Mouse (Mus musculus): ENCODE measurements at regions not wholly inside any gene's neighbourhood (a gene's known extent, or its start where the extent isn't known, plus 50 kb on each side); places are given as distances from the start of the nearest gene placed in this dataset.

GRCm38 (mm10) chr3:40254376-40254775 is 276.7 kb upstream of the Intu start:
- Histone ChIP-seq H3K4me1 (replicated peaks; ENCODE audit: control insufficient read depth, insufficient read depth, low read length) (no peaks in the 10 kb centered on the region), H3K27me3 (replicated peaks; ENCODE audit: control insufficient read depth, insufficient read depth, low read length) (no peaks in the 10 kb centered on the region), H3K9ac (ENCODE audit: low read length) (no peak overlapping the region), H3K27ac (ENCODE audit: low read depth) (no peak overlapping the region), H3K9me3 (ENCODE audit: control insufficient read depth, low read length) (no peaks in the 10 kb centered on the region), H3K4me2 (ENCODE audit: low read length) (no peak overlapping the region), H3K4me3 (ENCODE audit: low read depth, low read length) (no peak overlapping the region), H3K36me3 (ENCODE audit: control insufficient read depth, insufficient read depth, low read length) (no peaks in the 10 kb centered on the region)
- 58% methylated on average over 5 of the region's 5 CpGs for WGBS
- ATAC-seq (replicated peaks; ENCODE audit: low FRiP score, low TSS enrichment, low read depth) (no peak), DNase-seq (ENCODE audit: low spot score) (no peak)

- Histone ChIP-seq H3K4me2 (ENCODE audit: low read length) (no peak overlapping the region), H3K4me1 (replicated peaks; ENCODE audit: control insufficient read depth, insufficient read depth, low read length) (no peaks in the 10 kb centered on the region), H3K9ac (ENCODE audit: low read length) (no peak overlapping the region), H3K27ac (ENCODE audit: low read depth) (no peak overlapping the region), H3K9me3 (ENCODE audit: control insufficient read depth, low read length) (no peaks in the 10 kb centered on the region), H3K27me3 (replicated peaks; ENCODE audit: control insufficient read depth, insufficient read depth, low read length) (no peaks in the 10 kb centered on the region), H3K36me3 (ENCODE audit: control insufficient read depth, insufficient read depth, low read length) (no peaks in the 10 kb centered on the region), H3K4me3 (ENCODE audit: low read depth, low read length) (no peak overlapping the region)
- no peak for DNase-seq (ENCODE audit: low spot score)
- no peak for ATAC-seq (replicated peaks; ENCODE audit: low FRiP score, low TSS enrichment, low read depth)
- 64% methylated on average over 7 of the region's 7 CpGs for WGBS
Observed at GRCm38 (mm10) chr3:40262536-40262935, 268.6 kb upstream of the Intu start.

GRCm38 (mm10) chr3:40267514-40267913 is 263.6 kb upstream of the Intu start:
- Histone ChIP-seq H3K9me3 (ENCODE audit: control insufficient read depth, low read length) (no peaks in the 10 kb centered on the region), H3K9ac (ENCODE audit: low read length) (no peak overlapping the region), H3K27me3 (replicated peaks; ENCODE audit: control insufficient read depth, insufficient read depth, low read length) (no peaks in the 10 kb centered on the region), H3K27ac (ENCODE audit: low read depth) (no peak overlapping the region), H3K4me3 (ENCODE audit: low read depth, low read length) (no peak overlapping the region), H3K4me2 (ENCODE audit: low read length) (no peak overlapping the region), H3K36me3 (ENCODE audit: control insufficient read depth, insufficient read depth, low read length) (no peaks in the 10 kb centered on the region), H3K4me1 (replicated peaks; ENCODE audit: control insufficient read depth, insufficient read depth, low read length) (no peaks in the 10 kb centered on the region)
- no peak for DNase-seq (ENCODE audit: low spot score)
- ATAC-seq (replicated peaks; ENCODE audit: low FRiP score, low TSS enrichment, low read depth), result no peak
- 82% methylated on average over 1 of the region's 1 CpGs for WGBS

GRCm38 (mm10) chr3:40282926-40283325 is 248.2 kb upstream of the Intu start:
- Histone ChIP-seq H3K27ac (ENCODE audit: low read depth) (no peak overlapping the region), H3K4me1 (replicated peaks; ENCODE audit: control insufficient read depth, insufficient read depth, low read length) (no peaks in the 10 kb centered on the region), H3K4me3 (ENCODE audit: low read depth, low read length) (no peak overlapping the region), H3K9me3 (ENCODE audit: control insufficient read depth, low read length) (no peaks in the 10 kb centered on the region), H3K27me3 (replicated peaks; ENCODE audit: control insufficient read depth, insufficient read depth, low read length) (no peaks in the 10 kb centered on the region), H3K9ac (ENCODE audit: low read length) (no peak overlapping the region), H3K36me3 (ENCODE audit: control insufficient read depth, insufficient read depth, low read length) (no peaks in the 10 kb centered on the region), H3K4me2 (ENCODE audit: low read length) (no peak overlapping the region)
- ATAC-seq (replicated peaks; ENCODE audit: low FRiP score, low TSS enrichment, low read depth) (no peak), DNase-seq (ENCODE audit: low spot score) (no peak)
- 47% methylated on average over 1 of the region's 1 CpGs for WGBS

GRCm38 (mm10) chr3:40286959-40287710 is 244.0 kb upstream of the Intu start:
- H3K27me3 ChIP-seq (replicated peaks; ENCODE audit: control insufficient read depth, insufficient read depth, low read length), result no peaks in the 10 kb centered on the region
- no peak overlapping the region for H3K4me2 ChIP-seq (ENCODE audit: low read length)
- no peak overlapping the region for H3K27ac ChIP-seq (ENCODE audit: low read depth)
- ATAC-seq (replicated peaks; ENCODE audit: low FRiP score, low TSS enrichment, low read depth) (no peak), DNase-seq (ENCODE audit: low spot score) (no peak)
- H3K9me3 ChIP-seq (ENCODE audit: control insufficient read depth, low read length), result no peaks in the 10 kb centered on the region
- no peak overlapping the region for H3K9ac ChIP-seq (ENCODE audit: low read length)
- no peaks in the 10 kb centered on the region; the same call in 1 of the 2 replicates for H3K4me1 ChIP-seq (replicated peaks; ENCODE audit: control insufficient read depth, insufficient read depth, low read length)
- no peaks in the 10 kb centered on the region for H3K36me3 ChIP-seq (ENCODE audit: control insufficient read depth, insufficient read depth, low read length)
- no peak overlapping the region for H3K4me3 ChIP-seq (ENCODE audit: low read depth, low read length)
- WGBS, result 45% methylated on average over 7 of the region's 7 CpGs

GRCm38 (mm10) chr3:40297120-40297519 is 234.0 kb upstream of the Intu start:
- no peak for ATAC-seq (replicated peaks; ENCODE audit: low FRiP score, low TSS enrichment, low read depth)
- no peak for DNase-seq (ENCODE audit: low spot score)
- H3K27ac ChIP-seq (ENCODE audit: low read depth), result no peak overlapping the region
- no peaks in the 10 kb centered on the region for H3K36me3 ChIP-seq (ENCODE audit: control insufficient read depth, insufficient read depth, low read length)
- no peak overlapping the region for H3K4me2 ChIP-seq (ENCODE audit: low read length)
- no peaks in the 10 kb centered on the region for H3K4me1 ChIP-seq (replicated peaks; ENCODE audit: control insufficient read depth, insufficient read depth, low read length)
- no peaks in the 10 kb centered on the region for H3K27me3 ChIP-seq (replicated peaks; ENCODE audit: control insufficient read depth, insufficient read depth, low read length)
- H3K9me3 ChIP-seq (ENCODE audit: control insufficient read depth, low read length), result no peaks in the 10 kb centered on the region
- H3K9ac ChIP-seq (ENCODE audit: low read length), result no peak overlapping the region
- H3K4me3 ChIP-seq (ENCODE audit: low read depth, low read length), result no peak overlapping the region

GRCm38 (mm10) chr3:40320319-40320718 is 210.8 kb upstream of the Intu start:
- DNase-seq (ENCODE audit: low spot score), result no peak

GRCm38 (mm10) chr3:40325872-40326803 is 204.9 kb upstream of the Intu start:
- 88% methylated on average over 22 of the region's 22 CpGs for WGBS
- Histone ChIP-seq H3K4me2 (ENCODE audit: low read length) (no peak overlapping the region), H3K9me3 (ENCODE audit: control insufficient read depth, low read length) (no peaks in the 10 kb centered on the region), H3K27ac (ENCODE audit: low read depth) (no peak overlapping the region), H3K27me3 (replicated peaks; ENCODE audit: control insufficient read depth, insufficient read depth, low read length) (no peaks in the 10 kb centered on the region), H3K4me1 (replicated peaks; ENCODE audit: control insufficient read depth, insufficient read depth, low read length) (no peaks in the 10 kb centered on the region), H3K9ac (ENCODE audit: low read length) (no peak overlapping the region), H3K36me3 (ENCODE audit: control insufficient read depth, insufficient read depth, low read length) (no peaks in the 10 kb centered on the region), H3K4me3 (ENCODE audit: low read depth, low read length) (no peak overlapping the region)
- DNase-seq (ENCODE audit: low spot score) (no peak), ATAC-seq (replicated peaks; ENCODE audit: low FRiP score, low TSS enrichment, low read depth) (no peak)

More at GRCm38 (mm10) chr3:40320319-40320718, 210.8 kb upstream of the Intu start:
- H3K27ac ChIP-seq (ENCODE audit: low read depth), result no peak overlapping the region
- WGBS, result 72% methylated on average over 5 of the region's 5 CpGs
- H3K27me3 ChIP-seq (replicated peaks; ENCODE audit: control insufficient read depth, insufficient read depth, low read length), result no peaks in the 10 kb centered on the region
- H3K4me1 ChIP-seq (replicated peaks; ENCODE audit: control insufficient read depth, insufficient read depth, low read length), result no peaks in the 10 kb centered on the region
- H3K9me3 ChIP-seq (ENCODE audit: control insufficient read depth, low read length), result no peaks in the 10 kb centered on the region
- no peak overlapping the region for H3K9ac ChIP-seq (ENCODE audit: low read length)
- ATAC-seq (replicated peaks; ENCODE audit: low FRiP score, low TSS enrichment, low read depth), result no peak
- H3K4me3 ChIP-seq (ENCODE audit: low read depth, low read length), result no peak overlapping the region
- no peaks in the 10 kb centered on the region for H3K36me3 ChIP-seq (ENCODE audit: control insufficient read depth, insufficient read depth, low read length)
- no peak overlapping the region for H3K4me2 ChIP-seq (ENCODE audit: low read length)
